ENCODE assay signal across 25 mouse cellular contexts in genomic region chr9:89922666-89923065, GRCm38 (mm10). TPM values are rescaled to one million over a fixed set of nuclear protein-coding genes. Genes with fewer than 3 reads are reported as not detected.
DNase-seq lines count a peak whose midpoint lies in the region; ATAC-seq lines count a peak whose summit lies in the region.
"Had no signal": no experiment of that assay in that cellular context is flagged by ENCODE, and none has a peak within 500 bp of the region (broad histone marks: within the 10 kb centered on the region; RNA-seq: fewer than 3 reads in every experiment).

No protein-coding gene starts in this region.

- no peak overlapping the region for H3K4me2 ChIP-seq in heart, embryonic 11.5 days
- H3K4me2 ChIP-seq: embryonic facial prominence, embryonic 13.5 days; embryonic facial prominence, embryonic 15.5 days; forebrain, embryonic 12.5 days had no signal

- no peak for ATAC-seq in heart, embryonic 11.5 days (replicated peaks; ENCODE audit: insufficient number of reproducible peaks, low FRiP score, low TSS enrichment)
- ATAC-seq: forebrain, embryonic 14.5 days; forebrain, embryonic 16.5 days had no signal

- no peaks in the 10 kb centered on the region for H3K27me3 ChIP-seq in heart, embryonic 11.5 days (ENCODE audit: control insufficient read depth, insufficient read depth, low read length)
- H3K27me3 ChIP-seq: embryonic facial prominence, embryonic 15.5 days; forebrain, embryonic 12.5 days had no signal

- H3K27ac ChIP-seq in heart, embryonic 11.5 days (ENCODE audit: low read depth, low read length), result no peak overlapping the region
- H3K27ac ChIP-seq: embryonic facial prominence, embryonic 13.5 days; embryonic facial prominence, embryonic 15.5 days; forebrain, embryonic 10.5 days; forebrain, embryonic 12.5 days had no signal

- H3K4me3 ChIP-seq in heart, embryonic 11.5 days (ENCODE audit: low read depth, low read length), result no peak overlapping the region
- H3K4me3 ChIP-seq: embryonic facial prominence, embryonic 13.5 days; embryonic facial prominence, embryonic 15.5 days; erythroblast, embryonic 14.5 days; forebrain, embryonic 10.5 days; forebrain, embryonic 12.5 days had no signal

- no peak overlapping the region for H3K9ac ChIP-seq in heart, embryonic 11.5 days (ENCODE audit: low read depth, low read length)
- H3K9ac ChIP-seq: embryonic facial prominence, embryonic 13.5 days; embryonic facial prominence, embryonic 15.5 days; forebrain, embryonic 12.5 days had no signal

- no peaks in the 10 kb centered on the region for H3K9me3 ChIP-seq in heart, embryonic 11.5 days (replicated peaks; ENCODE audit: control insufficient read depth, low read length)
- H3K9me3 ChIP-seq: embryonic facial prominence, embryonic 15.5 days; forebrain, embryonic 12.5 days had no signal

- peak; percentile 28 for DNase-seq in adrenal gland, postnatal 14 days
- DNase-seq in adrenal gland, adult 18-20 months (ENCODE audit: low spot score in 2 of 2), result no peak
- peak; percentile 69 for DNase-seq in heart, adult 11 months
- DNase-seq in layer of hippocampus, adult 9-11 months, result peak; percentile 0
- DNase-seq in layer of hippocampus, postnatal 10 days (ENCODE audit: low spot score in 2 of 2), result no peak
- DNase-seq: adrenal gland, postnatal 10 days; cerebellum, adult 11 months; cerebellum, adult 18-20 months; cerebellum, adult 8-10 months; cerebellum, adult 9-11 months; cerebellum, postnatal 14 days; cerebellum, postnatal 36 days; embryo, embryonic 11 days had no signal

- 88% methylated on average over 1 of the region's 1 CpGs for WGBS in heart, embryonic 11.5 days (ENCODE audit: insufficient replicate concordance)

- no peaks in the 10 kb centered on the region for H3K4me1 ChIP-seq in heart, embryonic 11.5 days (ENCODE audit: control insufficient read depth, insufficient read depth, low read length)
- H3K4me1 ChIP-seq: embryonic facial prominence, embryonic 13.5 days; embryonic facial prominence, embryonic 15.5 days; forebrain, embryonic 10.5 days; forebrain, embryonic 12.5 days had no signal

- H3K36me3 ChIP-seq in heart, embryonic 11.5 days (ENCODE audit: control insufficient read depth, insufficient read depth, low read length), result no peaks in the 10 kb centered on the region
- H3K36me3 ChIP-seq: embryonic facial prominence, embryonic 13.5 days; embryonic facial prominence, embryonic 15.5 days; forebrain, embryonic 10.5 days; forebrain, embryonic 12.5 days had no signal

RNA-seq across cellular contexts. Expression of gene Rasgrf1, which starts 13.0 kb away (rescaled TPM):
- 5.3 and 5.7 TPM in 2 replicates for total RNA-seq in adrenal gland, postnatal 14 days (2021)
- total RNA-seq in adrenal gland, adult 18-20 months (2021), result 10 to 100 TPM; 18.2 to 26.9 TPM
- polyA plus RNA-seq in heart, embryonic 11.5 days (2014; fragmentation: Nextera tagmentation; extraction: Ambion mirVana), result 0.10 and 0.19 TPM in 2 replicates
- 100 to 1,000 TPM; 153 to 156 TPM for total RNA-seq in layer of hippocampus, postnatal 10 days (2021)
- total RNA-seq: common myeloid progenitor, adult 5-6 weeks; MEL had no signal
- polyA plus RNA-seq: C2C12; embryonic facial prominence, embryonic 11.5 days; erythroblast, embryonic 14.5 days; forebrain, embryonic 10.5 days had no signal

Comparison
In these comparisons a context has a peak if more than half of its experiments do, and no peak if none do; other contexts are left out.
1. DNase-seq: peak in adrenal gland, postnatal 14 days (single experiment), heart, adult 11 months (single experiment) and layer of hippocampus, adult 9-11 months (single experiment); none in adrenal gland, adult 18-20 months (0 of 2) and layer of hippocampus, postnatal 10 days (0 of 2).
2. RNA of gene Rasgrf1, which starts 13.0 kb away (total RNA-seq): 153 to 156 TPM in layer of hippocampus, postnatal 10 days; 18.2 to 26.9 TPM in adrenal gland, adult 18-20 months and 5.3 to 5.7 TPM in adrenal gland, postnatal 14 days; every median in the first group is over 4 times any median in the second.